Mouse (Mus musculus) limb, embryonic 11.5 days (tissue): ENCODE measurements around the gene 4930426L09Rik. TPM values are rescaled to one million over a fixed set of nuclear protein-coding genes. Genes with fewer than 3 reads are reported as not detected.

Source experiments
- ATAC-seq: fragments of 200-750 bp; cut with Nextera tagmentation; 2 replicates; pipeline ENCODE4 v1.8.0; 2017; ENCODE audit warnings: low read depth; ENCODE audit not compliant: insufficient number of reproducible peaks, low FRiP score, low TSS enrichment
- DNase-seq: peaks from one replicate; pipeline ENCODE4 v3.0.0-alpha.2; 2015; ENCODE audit warnings: low spot score
- H3K27ac ChIP-seq: fragments of 300-500 bp; sonication (generic); replicated peaks from 2 replicates; pipeline ENCODE4 v1.5.1; 2014; ENCODE audit warnings: low read depth, mild to moderate bottlenecking, low read length
- H3K27me3 ChIP-seq: fragments of 300-500 bp; sonication (generic); 2 replicates; pipeline ENCODE4 v1.6.1; 2014; ENCODE audit warnings: mild to moderate bottlenecking, low read length, mixed read lengths; ENCODE audit not compliant: control insufficient read depth, insufficient read depth
- H3K36me3 ChIP-seq: fragments of 300-500 bp; sonication (generic); 2 replicates; pipeline ENCODE4 v1.6.1; 2014; ENCODE audit warnings: mild to moderate bottlenecking, low read length, moderate library complexity, mixed read lengths; ENCODE audit not compliant: control insufficient read depth, insufficient read depth
- H3K4me1 ChIP-seq: fragments of 300-500 bp; sonication (generic); 2 replicates; pipeline ENCODE4 v1.6.1; 2014; ENCODE audit warnings: low read length, mixed read lengths; ENCODE audit not compliant: control insufficient read depth, insufficient read depth
- H3K4me2 ChIP-seq: fragments of 300-500 bp; sonication (generic); 2 replicates; pipeline ENCODE4 v1.6.1; 2014; ENCODE audit warnings: low read depth, mild to moderate bottlenecking, moderate library complexity; ENCODE audit not compliant: severe bottlenecking
- H3K4me3 ChIP-seq: fragments of 300-500 bp; sonication (generic); 2 replicates; pipeline ENCODE4 v1.5.1; 2014; ENCODE audit warnings: low read depth, low read length
- H3K9ac ChIP-seq: fragments of 300-500 bp; sonication (generic); 2 replicates; pipeline ENCODE4 v1.6.1; 2014; ENCODE audit warnings: mild to moderate bottlenecking, low read length
- H3K9me3 ChIP-seq: fragments of 300-500 bp; sonication (generic); 2 replicates; pipeline ENCODE4 v1.6.1; 2016; ENCODE audit warnings: low read length; ENCODE audit not compliant: control insufficient read depth
- WGBS: fragments of 180-500 bp; shearing (Covaris S2); extraction: QIAGEN DNeasy Blood & Tissue Kit; methylation state at CpG from one replicate; pipeline ENCODE4 v1.1.7; 2014; 5-methylcytosine and 5-hydroxymethylcytosine counted together
- polyA plus RNA-seq: library from polyadenylated mRNA; unstranded; fragments of >200 nt; fragmentation: Nextera tagmentation; extraction: Ambion mirVana; gene quantifications from 2 replicates; pipeline ENCODE4 v1.2.1, GENCODE M21; 2014

4930426L09Rik gene
- polyA plus RNA-seq, 1 experiment from 2014 or later = 0.13 TPM

GRCm38 (mm10) chr2:18957459-18957858 is 40.7 kb upstream of the 4930426L09Rik start:
- H3K27ac ChIP-seq = no peak overlapping the region
- H3K4me1 ChIP-seq = peaks cover 39% of the 10 kb centered on the region
- ATAC-seq (no peak), DNase-seq (no peak)
- H3K4me3 ChIP-seq = no peak overlapping the region
- 92% methylated on average over 7 of the region's 7 CpGs for WGBS
- no peaks in the 10 kb centered on the region for H3K27me3 ChIP-seq
- H3K4me2 ChIP-seq = no peak overlapping the region
- H3K9me3 ChIP-seq = no peaks in the 10 kb centered on the region
- H3K9ac ChIP-seq = no peak overlapping the region
- H3K36me3 ChIP-seq = no peaks in the 10 kb centered on the region

GRCm38 (mm10) chr2:18958044-18958443 is 40.1 kb upstream of the 4930426L09Rik start:
- DNase-seq (no peak), ATAC-seq (no peak)
- H3K4me3 ChIP-seq = no peak overlapping the region
- H3K4me1 ChIP-seq = peaks cover 33% of the 10 kb centered on the region
- H3K9ac ChIP-seq = no peak overlapping the region
- no peaks in the 10 kb centered on the region for H3K27me3 ChIP-seq
- WGBS = 90% methylated on average over 9 of the region's 9 CpGs
- no peaks in the 10 kb centered on the region for H3K9me3 ChIP-seq
- H3K36me3 ChIP-seq = no peaks in the 10 kb centered on the region
- no peak overlapping the region for H3K4me2 ChIP-seq
- H3K27ac ChIP-seq = no peak overlapping the region

- H3K27ac ChIP-seq = no peak overlapping the region
- H3K4me1 ChIP-seq = peaks cover 30% of the 10 kb centered on the region
- H3K36me3 ChIP-seq = no peaks in the 10 kb centered on the region
- H3K4me2 ChIP-seq = no peak overlapping the region
- ATAC-seq (no peak), DNase-seq (no peak)
- H3K9me3 ChIP-seq = no peaks in the 10 kb centered on the region
- H3K4me3 ChIP-seq = no peak overlapping the region
- no peak overlapping the region; the same call in 1 of the 2 replicates for H3K9ac ChIP-seq
- 93% methylated on average over 5 of the region's 5 CpGs for WGBS
- no peaks in the 10 kb centered on the region for H3K27me3 ChIP-seq
Observed at GRCm38 (mm10) chr2:18958501-18958900, 39.6 kb upstream of the 4930426L09Rik start.

GRCm38 (mm10) chr2:18959008-18959407 is 39.1 kb upstream of the 4930426L09Rik start:
- H3K4me3 ChIP-seq = no peak overlapping the region
- 92% methylated on average over 6 of the region's 6 CpGs for WGBS
- no peak overlapping the region for H3K4me2 ChIP-seq
- no peaks in the 10 kb centered on the region for H3K36me3 ChIP-seq
- DNase-seq (no peak), ATAC-seq (no peak)
- no peak overlapping the region for H3K9ac ChIP-seq
- no peaks in the 10 kb centered on the region for H3K27me3 ChIP-seq
- H3K9me3 ChIP-seq = no peaks in the 10 kb centered on the region
- H3K4me1 ChIP-seq = peaks cover 27% of the 10 kb centered on the region
- no peak overlapping the region for H3K27ac ChIP-seq

GRCm38 (mm10) chr2:18959558-18959957 is 38.6 kb upstream of the 4930426L09Rik start:
- H3K36me3 ChIP-seq = no peaks in the 10 kb centered on the region
- 86% methylated on average over 5 of the region's 5 CpGs for WGBS
- H3K27ac ChIP-seq = no peak overlapping the region
- no peak overlapping the region for H3K4me2 ChIP-seq
- H3K9me3 ChIP-seq = no peaks in the 10 kb centered on the region
- no peak overlapping the region for H3K4me3 ChIP-seq
- H3K4me1 ChIP-seq = peaks cover 25% of the 10 kb centered on the region
- no peak for DNase-seq
- no peak overlapping the region for H3K9ac ChIP-seq
- no peaks in the 10 kb centered on the region for H3K27me3 ChIP-seq
- no peak for ATAC-seq

- H3K4me3 ChIP-seq = no peak overlapping the region
- H3K9ac ChIP-seq = no peak overlapping the region
- no peak overlapping the region for H3K27ac ChIP-seq
- 39% methylated on average over 7 of the region's 7 CpGs for WGBS
- no peak for DNase-seq
- no peaks in the 10 kb centered on the region for H3K27me3 ChIP-seq
- ATAC-seq = peak; percentile 54
- no peaks in the 10 kb centered on the region for H3K36me3 ChIP-seq
- H3K4me1 ChIP-seq = peaks cover 19% of the 10 kb centered on the region
- no peaks in the 10 kb centered on the region for H3K9me3 ChIP-seq
- no peak overlapping the region for H3K4me2 ChIP-seq
Observed at GRCm38 (mm10) chr2:18960376-18960973, 37.7 kb upstream of the 4930426L09Rik start.

GRCm38 (mm10) chr2:18962502-18962901 is 35.6 kb upstream of the 4930426L09Rik start:
- WGBS = 86% methylated on average over 3 of the region's 3 CpGs

GRCm38 (mm10) chr2:18963286-18964040 is 34.7 kb upstream of the 4930426L09Rik start:
- no peak for DNase-seq
- Histone ChIP-seq H3K4me2 (no peak overlapping the region), H3K36me3 (no peaks in the 10 kb centered on the region), H3K9me3 (no peaks in the 10 kb centered on the region), H3K27me3 (no peaks in the 10 kb centered on the region), H3K27ac (no peak overlapping the region), H3K4me3 (no peak overlapping the region), H3K9ac (no peak overlapping the region), H3K4me1 (peaks cover 12% of the 10 kb centered on the region; the same call in 1 of the 2 replicates)
- WGBS = 79% methylated on average over 13 of the region's 13 CpGs
- ATAC-seq = no peak

More at GRCm38 (mm10) chr2:18962502-18962901, 35.6 kb upstream of the 4930426L09Rik start:
- Histone ChIP-seq H3K9me3 (no peaks in the 10 kb centered on the region), H3K4me2 (no peak overlapping the region), H3K36me3 (no peaks in the 10 kb centered on the region), H3K9ac (no peak overlapping the region), H3K27me3 (no peaks in the 10 kb centered on the region), H3K4me1 (peaks cover 15% of the 10 kb centered on the region; the same call in 1 of the 2 replicates), H3K27ac (no peak overlapping the region), H3K4me3 (no peak overlapping the region)
- DNase-seq = no peak
- no peak for ATAC-seq
